Mouse (Mus musculus): ENCODE results near the gene Grm8. TPM values are rescaled to one million over a fixed set of nuclear protein-coding genes. Genes with fewer than 3 reads are reported as not detected.

Grm8 gene
- polyA plus RNA-seq, 1 experiment from 2014 or later = 0.19 TPM

- H3K9me3 ChIP-seq = no peaks in the 10 kb centered on the region
- no peaks in the 10 kb centered on the region for H3K27me3 ChIP-seq (replicated peaks)
- no peak for ATAC-seq (ENCODE audit: extremely low read depth, insufficient number of reproducible peaks, low FRiP score, low TSS enrichment)
- WGBS = 81% methylated on average over 4 of the region's 4 CpGs
- no peak overlapping the region for H3K4me3 ChIP-seq
- no peaks in the 10 kb centered on the region for H3K4me1 ChIP-seq
- no peak overlapping the region for H3K27ac ChIP-seq (replicated peaks)
- H3K9ac ChIP-seq = no peak overlapping the region
- no peaks in the 10 kb centered on the region for H3K36me3 ChIP-seq
- H3K4me2 ChIP-seq = no peak overlapping the region
Measured at GRCm38 (mm10) chr6:28032006-28032405, 103.0 kb downstream of the Grm8 start.

- H3K9me3 ChIP-seq = no peaks in the 10 kb centered on the region
- no peaks in the 10 kb centered on the region for H3K36me3 ChIP-seq
- H3K27me3 ChIP-seq (replicated peaks) = no peaks in the 10 kb centered on the region
- no peak overlapping the region for H3K4me3 ChIP-seq
- no peak overlapping the region for H3K9ac ChIP-seq
- no peaks in the 10 kb centered on the region for H3K4me1 ChIP-seq
- no peak overlapping the region for H3K4me2 ChIP-seq
- 67% methylated on average over 1 of the region's 1 CpGs for WGBS
- ATAC-seq (ENCODE audit: extremely low read depth, insufficient number of reproducible peaks, low FRiP score, low TSS enrichment) = no peak
- no peak overlapping the region for H3K27ac ChIP-seq (replicated peaks)
Measured at GRCm38 (mm10) chr6:28017653-28018052, 117.3 kb downstream of the Grm8 start.

- Histone ChIP-seq H3K4me3 (no peak overlapping the region), H3K9me3 (no peaks in the 10 kb centered on the region), H3K27me3 (replicated peaks) (no peaks in the 10 kb centered on the region), H3K36me3 (no peaks in the 10 kb centered on the region), H3K4me1 (no peaks in the 10 kb centered on the region), H3K9ac (no peak overlapping the region), H3K27ac (replicated peaks) (no peak overlapping the region), H3K4me2 (no peak overlapping the region)
- 69% methylated on average over 3 of the region's 3 CpGs for WGBS
- ATAC-seq (ENCODE audit: extremely low read depth, insufficient number of reproducible peaks, low FRiP score, low TSS enrichment) = no peak
Measured at GRCm38 (mm10) chr6:28007001-28007400, 128.0 kb downstream of the Grm8 start.

GRCm38 (mm10) chr6:27997250-27997649 is 137.7 kb downstream of the Grm8 start:
- H3K36me3 ChIP-seq = no peaks in the 10 kb centered on the region
- H3K9me3 ChIP-seq = no peaks in the 10 kb centered on the region
- H3K4me3 ChIP-seq = no peak overlapping the region
- no peak overlapping the region for H3K9ac ChIP-seq
- WGBS = 94% methylated on average over 2 of the region's 2 CpGs
- no peak overlapping the region for H3K4me2 ChIP-seq
- no peak overlapping the region for H3K27ac ChIP-seq (replicated peaks)
- no peak for ATAC-seq (ENCODE audit: extremely low read depth, insufficient number of reproducible peaks, low FRiP score, low TSS enrichment)
- no peaks in the 10 kb centered on the region for H3K27me3 ChIP-seq (replicated peaks)
- no peaks in the 10 kb centered on the region for H3K4me1 ChIP-seq

- no peak overlapping the region for H3K4me3 ChIP-seq
- no peak overlapping the region for H3K4me2 ChIP-seq
- ATAC-seq (ENCODE audit: extremely low read depth, insufficient number of reproducible peaks, low FRiP score, low TSS enrichment) = no peak
- 75% methylated on average over 4 of the region's 4 CpGs for WGBS
- no peaks in the 10 kb centered on the region for H3K9me3 ChIP-seq
- no peak overlapping the region for H3K27ac ChIP-seq (replicated peaks)
- no peaks in the 10 kb centered on the region for H3K4me1 ChIP-seq
- no peak overlapping the region for H3K9ac ChIP-seq
- no peaks in the 10 kb centered on the region for H3K27me3 ChIP-seq (replicated peaks)
- no peaks in the 10 kb centered on the region for H3K36me3 ChIP-seq
Measured at GRCm38 (mm10) chr6:27991241-27991640, 143.7 kb downstream of the Grm8 start.

GRCm38 (mm10) chr6:27982598-27982997 is 152.4 kb downstream of the Grm8 start:
- Histone ChIP-seq H3K27me3 (replicated peaks) (no peaks in the 10 kb centered on the region), H3K4me2 (no peak overlapping the region), H3K36me3 (no peaks in the 10 kb centered on the region), H3K4me3 (no peak overlapping the region), H3K9ac (no peak overlapping the region), H3K27ac (replicated peaks) (no peak overlapping the region), H3K4me1 (no peaks in the 10 kb centered on the region), H3K9me3 (no peaks in the 10 kb centered on the region)
- ATAC-seq (ENCODE audit: extremely low read depth, insufficient number of reproducible peaks, low FRiP score, low TSS enrichment) = no peak
- WGBS = 74% methylated on average over 3 of the region's 3 CpGs

- H3K4me1 ChIP-seq = no peaks in the 10 kb centered on the region
- no peaks in the 10 kb centered on the region for H3K27me3 ChIP-seq (replicated peaks)
- WGBS = 21% methylated on average over 1 of the region's 1 CpGs
- H3K27ac ChIP-seq (replicated peaks) = no peak overlapping the region
- H3K4me3 ChIP-seq = no peak overlapping the region
- H3K4me2 ChIP-seq = no peak overlapping the region
- ATAC-seq (ENCODE audit: extremely low read depth, insufficient number of reproducible peaks, low FRiP score, low TSS enrichment) = no peak
- no peak overlapping the region for H3K9ac ChIP-seq
- H3K9me3 ChIP-seq = no peaks in the 10 kb centered on the region
- no peaks in the 10 kb centered on the region for H3K36me3 ChIP-seq
Measured at GRCm38 (mm10) chr6:27982021-27982420, 153.0 kb downstream of the Grm8 start.

GRCm38 (mm10) chr6:27977361-27977760 is 157.6 kb downstream of the Grm8 start:
- no peak overlapping the region for H3K27ac ChIP-seq (replicated peaks)
- no peak for ATAC-seq (ENCODE audit: extremely low read depth, insufficient number of reproducible peaks, low FRiP score, low TSS enrichment)
- 86% methylated on average over 5 of the region's 5 CpGs for WGBS

GRCm38 (mm10) chr6:27968859-27969258 is 166.1 kb downstream of the Grm8 start:
- H3K9ac ChIP-seq = no peak overlapping the region
- H3K4me3 ChIP-seq = no peak overlapping the region
- H3K9me3 ChIP-seq = no peaks in the 10 kb centered on the region
- no peak for ATAC-seq (ENCODE audit: extremely low read depth, insufficient number of reproducible peaks, low FRiP score, low TSS enrichment)
- no peak overlapping the region for H3K4me2 ChIP-seq
- H3K27ac ChIP-seq (replicated peaks) = no peak overlapping the region
- no peaks in the 10 kb centered on the region for H3K27me3 ChIP-seq (replicated peaks)
- 69% methylated on average over 2 of the region's 2 CpGs for WGBS
- no peaks in the 10 kb centered on the region for H3K36me3 ChIP-seq
- 0 out of 2 replicates have a peak, but pooled peaks cover 3% of the 10 kb centered on the region for H3K4me1 ChIP-seq

More at GRCm38 (mm10) chr6:27977361-27977760, 157.6 kb downstream of the Grm8 start:
- H3K36me3 ChIP-seq = no peaks in the 10 kb centered on the region
- H3K27me3 ChIP-seq (replicated peaks) = no peaks in the 10 kb centered on the region
- H3K4me3 ChIP-seq = no peak overlapping the region
- H3K4me2 ChIP-seq = no peak overlapping the region
- no peak overlapping the region for H3K9ac ChIP-seq
- H3K4me1 ChIP-seq = no peaks in the 10 kb centered on the region
- H3K9me3 ChIP-seq = no peaks in the 10 kb centered on the region

GRCm38 (mm10) chr6:27967037-27967436 is 167.9 kb downstream of the Grm8 start:
- Histone ChIP-seq H3K27me3 (replicated peaks) (no peaks in the 10 kb centered on the region), H3K9ac (no peak overlapping the region), H3K4me3 (no peak overlapping the region), H3K4me2 (no peak overlapping the region), H3K4me1 (0 out of 2 replicates have a peak, but pooled peaks cover 3% of the 10 kb centered on the region), H3K36me3 (no peaks in the 10 kb centered on the region), H3K27ac (replicated peaks) (no peak overlapping the region), H3K9me3 (no peaks in the 10 kb centered on the region)
- 76% methylated on average over 3 of the region's 3 CpGs for WGBS
- no peak for ATAC-seq (ENCODE audit: extremely low read depth, insufficient number of reproducible peaks, low FRiP score, low TSS enrichment)

- Histone ChIP-seq H3K9me3 (no peaks in the 10 kb centered on the region), H3K4me3 (no peak overlapping the region), H3K27ac (replicated peaks) (no peak overlapping the region), H3K4me1 (0 out of 2 replicates have a peak, but pooled peaks cover 3% of the 10 kb centered on the region), H3K4me2 (no peak overlapping the region), H3K9ac (no peak overlapping the region), H3K27me3 (replicated peaks) (no peaks in the 10 kb centered on the region), H3K36me3 (no peaks in the 10 kb centered on the region)
- ATAC-seq (ENCODE audit: extremely low read depth, insufficient number of reproducible peaks, low FRiP score, low TSS enrichment) = no peak
- 18% methylated on average over 2 of the region's 2 CpGs for WGBS
Measured at GRCm38 (mm10) chr6:27965237-27965636, 169.7 kb downstream of the Grm8 start.

- 79% methylated on average over 1 of the region's 1 CpGs for WGBS
- Histone ChIP-seq H3K36me3 (no peaks in the 10 kb centered on the region), H3K9me3 (no peaks in the 10 kb centered on the region), H3K27ac (replicated peaks) (no peak overlapping the region), H3K9ac (no peak overlapping the region), H3K4me1 (0 out of 2 replicates have a peak, but pooled peaks cover 3% of the 10 kb centered on the region), H3K4me2 (no peak overlapping the region), H3K4me3 (no peak overlapping the region), H3K27me3 (replicated peaks) (no peaks in the 10 kb centered on the region)
- ATAC-seq (ENCODE audit: extremely low read depth, insufficient number of reproducible peaks, low FRiP score, low TSS enrichment) = no peak
Measured at GRCm38 (mm10) chr6:27963887-27964286, 171.1 kb downstream of the Grm8 start.
